Mouse (Mus musculus) heart, embryonic 16.5 days (tissue): ENCODE measurements at regions not wholly inside any gene's neighbourhood (a gene's known extent, or its start where the extent isn't known, plus 50 kb on each side); places are given as distances from the start of the nearest gene placed in this dataset.

ENCODE experiments used
- ATAC-seq: fragments of 200-750 bp; cut with Nextera tagmentation; replicated peaks from 2 replicates; pipeline ENCODE4 v1.8.0; 2017; ENCODE audit warnings: moderate number of reproducible peaks; ENCODE audit not compliant: insufficient read depth, low FRiP score; ENCODE audit errors: extremely low read depth
- H3K27ac ChIP-seq: fragments of 300-500 bp; sonication (generic); 2 replicates; pipeline ENCODE4 v1.5.1; 2014; ENCODE audit warnings: mild to moderate bottlenecking, low read length, control low read depth, moderate library complexity
- H3K27me3 ChIP-seq: fragments of 300-500 bp; sonication (generic); 2 replicates; pipeline ENCODE4 v1.6.1; 2014; ENCODE audit warnings: low read length, mixed read lengths; ENCODE audit not compliant: control insufficient read depth, insufficient read depth
- H3K36me3 ChIP-seq: fragments of 300-500 bp; sonication (generic); 2 replicates; pipeline ENCODE4 v1.6.1; 2014; ENCODE audit not compliant: control insufficient read depth, insufficient read depth
- H3K4me1 ChIP-seq: fragments of 300-500 bp; sonication (generic); 2 replicates; pipeline ENCODE4 v1.6.1; 2014; ENCODE audit warnings: low read length, mixed read lengths; ENCODE audit not compliant: control insufficient read depth, insufficient read depth
- H3K4me2 ChIP-seq: fragments of 300-500 bp; sonication (generic); 2 replicates; pipeline ENCODE4 v1.6.1; 2014; ENCODE audit warnings: low read depth, mild to moderate bottlenecking, control low read depth, low read length
- H3K4me3 ChIP-seq: fragments of 300-500 bp; sonication (generic); 2 replicates; pipeline ENCODE4 v1.5.1; 2014; ENCODE audit warnings: mild to moderate bottlenecking, control low read depth, low read length
- H3K9ac ChIP-seq: fragments of 300-500 bp; sonication (generic); 2 replicates; pipeline ENCODE4 v1.6.1; 2014; ENCODE audit warnings: low read length, control low read depth
- H3K9me3 ChIP-seq: fragments of 300-500 bp; sonication (generic); replicated peaks from 2 replicates; pipeline ENCODE4 v1.6.1; 2016; ENCODE audit warnings: low read length; ENCODE audit not compliant: control insufficient read depth
- WGBS: fragments of 180-500 bp; shearing (Covaris S2); extraction: QIAGEN DNeasy Blood & Tissue Kit; methylation state at CpG from one replicate; pipeline ENCODE4 v1.1.7; 2014; 5-methylcytosine and 5-hydroxymethylcytosine counted together

- Histone ChIP-seq H3K36me3 (no peaks in the 10 kb centered on the region), H3K4me1 (peaks cover 4% of the 10 kb centered on the region; the same call in 1 of the 2 replicates), H3K4me3 (no peak overlapping the region), H3K9me3 (no peaks in the 10 kb centered on the region), H3K9ac (no peak overlapping the region), H3K4me2 (no peak overlapping the region), H3K27ac (no peak overlapping the region), H3K27me3 (no peaks in the 10 kb centered on the region)
- ATAC-seq = no peak
- 78% methylated on average over 7 of the region's 7 CpGs for WGBS
Measured at GRCm38 (mm10) chr19:54359731-54360130, 315.8 kb downstream of the Adra2a start.

- Histone ChIP-seq H3K4me3 (no peak overlapping the region), H3K9ac (no peak overlapping the region), H3K36me3 (no peaks in the 10 kb centered on the region), H3K27ac (no peak overlapping the region), H3K4me1 (peaks cover 4% of the 10 kb centered on the region; the same call in 1 of the 2 replicates), H3K4me2 (no peak overlapping the region), H3K9me3 (no peaks in the 10 kb centered on the region), H3K27me3 (no peaks in the 10 kb centered on the region)
- no peak for ATAC-seq
- whole genome bisulfite sequencing = 82% methylated on average over 3 of the region's 3 CpGs
Measured at GRCm38 (mm10) chr19:54360660-54361059, 316.7 kb downstream of the Adra2a start.

- no peaks in the 10 kb centered on the region for H3K27me3 ChIP-seq
- no peaks in the 10 kb centered on the region for H3K9me3 ChIP-seq
- H3K4me1 ChIP-seq = no peaks in the 10 kb centered on the region
- H3K36me3 ChIP-seq = no peaks in the 10 kb centered on the region
- H3K9ac ChIP-seq = no peak overlapping the region
- ATAC-seq = no peak
- no peak overlapping the region for H3K27ac ChIP-seq
- H3K4me2 ChIP-seq = no peak overlapping the region
- H3K4me3 ChIP-seq = no peak overlapping the region
Measured at GRCm38 (mm10) chr19:54385101-54385500, 341.1 kb downstream of the Adra2a start.

GRCm38 (mm10) chr19:54391406-54391805 lies 347.5 kb downstream of the Adra2a start:
- Histone ChIP-seq H3K4me1 (no peaks in the 10 kb centered on the region), H3K36me3 (no peaks in the 10 kb centered on the region), H3K4me3 (no peak overlapping the region), H3K4me2 (no peak overlapping the region), H3K9ac (no peak overlapping the region), H3K27ac (no peak overlapping the region), H3K9me3 (no peaks in the 10 kb centered on the region), H3K27me3 (no peaks in the 10 kb centered on the region)
- WGBS = 76% methylated on average over 6 of the region's 6 CpGs
- no peak for ATAC-seq

GRCm38 (mm10) chr19:54399651-54400050 lies 355.7 kb downstream of the Adra2a start:
- Histone ChIP-seq H3K9me3 (no peaks in the 10 kb centered on the region), H3K4me1 (no peaks in the 10 kb centered on the region), H3K36me3 (no peaks in the 10 kb centered on the region), H3K27ac (no peak overlapping the region), H3K27me3 (no peaks in the 10 kb centered on the region), H3K9ac (no peak overlapping the region), H3K4me3 (no peak overlapping the region), H3K4me2 (no peak overlapping the region)
- whole genome bisulfite sequencing = 38% methylated on average over 7 of the region's 7 CpGs
- ATAC-seq = no peak

GRCm38 (mm10) chr19:54407904-54408303 lies 364.0 kb downstream of the Adra2a start:
- no peak for ATAC-seq
- Histone ChIP-seq H3K27ac (no peak overlapping the region), H3K9ac (no peak overlapping the region), H3K36me3 (no peaks in the 10 kb centered on the region), H3K9me3 (no peaks in the 10 kb centered on the region), H3K4me2 (no peak overlapping the region), H3K27me3 (no peaks in the 10 kb centered on the region), H3K4me1 (no peaks in the 10 kb centered on the region), H3K4me3 (no peak overlapping the region)
- 67% methylated on average over 4 of the region's 4 CpGs for WGBS

GRCm38 (mm10) chr19:54429062-54429461 lies 385.1 kb downstream of the Adra2a start:
- Histone ChIP-seq H3K4me1 (no peaks in the 10 kb centered on the region), H3K4me2 (no peak overlapping the region), H3K9ac (no peak overlapping the region), H3K27me3 (no peaks in the 10 kb centered on the region), H3K9me3 (no peaks in the 10 kb centered on the region; the same call in 1 of the 2 replicates), H3K27ac (no peak overlapping the region), H3K4me3 (no peak overlapping the region), H3K36me3 (no peaks in the 10 kb centered on the region)
- no peak for ATAC-seq
- 45% methylated on average over 2 of the region's 2 CpGs for WGBS

- no peak for ATAC-seq
- H3K9ac ChIP-seq = no peak overlapping the region
- WGBS = 55% methylated on average over 2 of the region's 2 CpGs
- no peaks in the 10 kb centered on the region for H3K36me3 ChIP-seq
- H3K4me3 ChIP-seq = no peak overlapping the region
- no peak overlapping the region for H3K4me2 ChIP-seq
- H3K27ac ChIP-seq = no peak overlapping the region
- H3K9me3 ChIP-seq = no peaks in the 10 kb centered on the region
- H3K27me3 ChIP-seq = no peaks in the 10 kb centered on the region
- no peaks in the 10 kb centered on the region for H3K4me1 ChIP-seq
Measured at GRCm38 (mm10) chr19:54440713-54441112, 396.8 kb downstream of the Adra2a start.

- no peak overlapping the region for H3K4me3 ChIP-seq
- no peak overlapping the region for H3K4me2 ChIP-seq
- H3K9me3 ChIP-seq = no peaks in the 10 kb centered on the region
- ATAC-seq = no peak
- no peaks in the 10 kb centered on the region for H3K36me3 ChIP-seq
- H3K4me1 ChIP-seq = no peaks in the 10 kb centered on the region
- H3K27ac ChIP-seq = no peak overlapping the region
- no peak overlapping the region for H3K9ac ChIP-seq
- no peaks in the 10 kb centered on the region for H3K27me3 ChIP-seq
- 57% methylated on average over 2 of the region's 2 CpGs for WGBS
Measured at GRCm38 (mm10) chr19:54460426-54461170, 416.6 kb downstream of the Adra2a start.
